Mouse (Mus musculus) E14TG2a.4 (cell line): ENCODE measurements around the gene Apeh.

Experiments used
- CTCF ChIP-seq: conservative IDR thresholded peaks from 2 replicates; pipeline ENCODE4 v1.5.1; 2014; ENCODE audit warnings: low read length
- NANOG ChIP-seq: IDR thresholded peaks from 2 replicates; pipeline ENCODE4 v1.6.1; 2014; ENCODE audit warnings: borderline replicate concordance, low read length, mixed read lengths
- POU5F1 ChIP-seq: IDR thresholded peaks from 2 replicates; pipeline ENCODE4 v1.6.1; 2014; ENCODE audit warnings: low read length, borderline replicate concordance

GRCm38 (mm10) chr9:108119891-108120411 lies 25.5 kb upstream of the Apeh start:
- no peak for TF ChIP-seq CTCF
- no peak for TF ChIP-seq NANOG
- TF ChIP-seq POU5F1: no peak
